Mouse (Mus musculus) midbrain, postnatal 0 days (tissue): Measurements from ENCODE around the gene Spata5. TPM values are rescaled to one million over a fixed set of nuclear protein-coding genes. Genes with fewer than 3 reads are reported as not detected.
A peak's percentile ranks its signal among the peaks of the same experiment; 100 is the strongest.

Experiments used
- ATAC-seq: fragments of 200-750 bp; cut with Nextera tagmentation; 2 replicates; pipeline ENCODE4 v1.8.0; 2017; ENCODE audit warnings: moderate number of reproducible peaks, mild to moderate bottlenecking, moderate TSS enrichment, moderate library complexity; ENCODE audit not compliant: low FRiP score
- DNase-seq: peaks from one replicate; pipeline ENCODE4 v3.0.0-alpha.2; 2015; ENCODE audit warnings: low spot score
- H3K27ac ChIP-seq: fragments of 300-500 bp; sonication (generic); 2 replicates; pipeline ENCODE4 v1.5.1; 2014; ENCODE audit warnings: low read depth, mild to moderate bottlenecking, low read length, mixed read lengths
- H3K27me3 ChIP-seq: fragments of 300-500 bp; sonication (generic); 2 replicates; pipeline ENCODE4 v1.6.1; 2014; ENCODE audit warnings: low read length, control low read depth, mixed read lengths; ENCODE audit not compliant: insufficient read depth
- H3K36me3 ChIP-seq: fragments of 300-500 bp; sonication (generic); 2 replicates; pipeline ENCODE4 v1.6.1; 2014; ENCODE audit warnings: low read length, control low read depth, mixed read lengths; ENCODE audit not compliant: insufficient read depth
- H3K4me1 ChIP-seq: fragments of 300-500 bp; sonication (generic); 2 replicates; pipeline ENCODE4 v1.6.1; 2014; ENCODE audit warnings: mild to moderate bottlenecking, control low read depth, antibody characterized with exemption, low read length, mixed read lengths; ENCODE audit not compliant: insufficient read depth
- H3K4me2 ChIP-seq: fragments of 300-500 bp; sonication (generic); 2 replicates; pipeline ENCODE4 v1.6.1; 2014; ENCODE audit warnings: low read depth, mild to moderate bottlenecking, low read length, mixed read lengths; ENCODE audit not compliant: poor library complexity, severe bottlenecking
- H3K4me3 ChIP-seq: fragments of 300-500 bp; sonication (generic); 2 replicates; pipeline ENCODE4 v1.5.1; 2014; ENCODE audit warnings: low read depth, mild to moderate bottlenecking, low read length, moderate library complexity
- H3K9ac ChIP-seq: fragments of 300-500 bp; sonication (generic); replicated peaks from 2 replicates; pipeline ENCODE4 v1.6.1; 2014; ENCODE audit warnings: mild to moderate bottlenecking, low read length, moderate library complexity, mixed read lengths; ENCODE audit not compliant: poor library complexity, severe bottlenecking
- H3K9me3 ChIP-seq: fragments of 300-500 bp; sonication (generic); 2 replicates; pipeline ENCODE4 v1.6.1; 2016; ENCODE audit warnings: low read length, control low read depth
- CTCF ChIP-seq: IDR thresholded peaks from 2 replicates; pipeline ENCODE4 v1.5.1; 2016; ENCODE audit warnings: antibody characterized with exemption, mild to moderate bottlenecking
- WGBS: fragments of 180-500 bp; shearing (Covaris S2); extraction: QIAGEN DNeasy Blood & Tissue Kit; methylation state at CpG from one replicate; pipeline ENCODE4 v1.1.7; 2014; 5-methylcytosine and 5-hydroxymethylcytosine counted together
- polyA plus RNA-seq: library from polyadenylated mRNA; unstranded; fragments of >200 nt; fragmentation: Nextera tagmentation; extraction: Ambion mirVana; gene quantifications from 2 replicates; pipeline ENCODE4 v1.2.1, GENCODE M21; 2015
- total RNA-seq: library from RNA; depleted of rRNA; stranded (reverse); fragments of >200 nt; gene quantifications from 2 replicates; pipeline ENCODE4 v1.2.3, GENCODE M21; 2014

Gene Spata5
- total and polyA plus RNA-seq, 2 experiments from 2014 or later, result 18.9 to 19.5 TPM

GRCm38 (mm10) chr3:37379930-37380881 lies 39.5 kb upstream of the Spata5 start:
- Histone ChIP-seq H3K4me3 (no peak overlapping the region), H3K9me3 (no peaks in the 10 kb centered on the region), H3K27ac (no peak overlapping the region; the same call in 1 of the 2 replicates), H3K4me1 (no peaks in the 10 kb centered on the region), H3K4me2 (no peak overlapping the region), H3K9ac (no peak overlapping the region), H3K36me3 (no peaks in the 10 kb centered on the region), H3K27me3 (no peaks in the 10 kb centered on the region)
- WGBS, result 53% methylated on average over 18 of the region's 18 CpGs
- DNase-seq, result peak; percentile 39
- no peak for TF ChIP-seq CTCF
- no peak for ATAC-seq

DNA sequence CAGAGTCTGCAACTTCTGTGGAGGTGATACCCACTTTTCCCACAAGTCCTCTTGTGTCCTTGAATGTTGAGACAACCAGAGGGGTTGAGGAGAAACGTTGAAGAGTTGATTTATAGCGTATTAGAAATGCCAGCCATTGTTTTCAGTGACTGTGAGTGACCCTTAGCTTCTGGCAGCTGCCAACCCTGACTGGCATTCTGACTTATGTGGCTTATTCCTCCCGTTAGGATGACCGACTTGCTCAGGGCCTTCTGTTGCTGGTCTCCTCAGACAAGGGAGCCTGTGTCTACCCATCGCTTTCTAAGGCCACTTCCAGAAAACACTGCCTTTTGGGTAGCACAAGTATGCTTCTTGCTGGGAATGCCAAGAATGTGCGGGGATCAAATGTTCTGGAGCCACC lies 38.2 kb upstream of the Spata5 start:
- H3K4me2 ChIP-seq, result no peak overlapping the region
- no peak overlapping the region for H3K9ac ChIP-seq
- no peaks in the 10 kb centered on the region for H3K27me3 ChIP-seq
- no peaks in the 10 kb centered on the region for H3K4me1 ChIP-seq
- 75% methylated on average over 6 of the region's 6 CpGs for WGBS
- TF ChIP-seq CTCF, result no peak
- no peak overlapping the region for H3K4me3 ChIP-seq
- H3K36me3 ChIP-seq, result no peaks in the 10 kb centered on the region
- H3K9me3 ChIP-seq, result no peaks in the 10 kb centered on the region
- no peak for DNase-seq
- no peak overlapping the region for H3K27ac ChIP-seq
- no peak for ATAC-seq

- TF ChIP-seq CTCF, result no peak
- WGBS, result 90% methylated on average over 6 of the region's 6 CpGs
These were observed 36.5 kb upstream of the Spata5 start for GRCm38 (mm10) chr3:37383096-37383765.

GRCm38 (mm10) chr3:37387310-37387709 lies 32.4 kb upstream of the Spata5 start:
- no peaks in the 10 kb centered on the region for H3K36me3 ChIP-seq
- H3K9ac ChIP-seq, result no peak overlapping the region
- no peaks in the 10 kb centered on the region for H3K27me3 ChIP-seq
- 87% methylated on average over 6 of the region's 6 CpGs for WGBS
- no peak for TF ChIP-seq CTCF
- ATAC-seq (no peak), DNase-seq (no peak)
- H3K27ac ChIP-seq, result no peak overlapping the region
- H3K4me1 ChIP-seq, result no peaks in the 10 kb centered on the region
- no peak overlapping the region for H3K4me3 ChIP-seq
- no peaks in the 10 kb centered on the region for H3K9me3 ChIP-seq
- no peak overlapping the region for H3K4me2 ChIP-seq

More at GRCm38 (mm10) chr3:37383096-37383765, 36.5 kb upstream of the Spata5 start:
- DNase-seq (no peak), ATAC-seq (no peak)
- Histone ChIP-seq H3K27ac (no peak overlapping the region), H3K9ac (no peak overlapping the region), H3K27me3 (no peaks in the 10 kb centered on the region), H3K4me3 (no peak overlapping the region), H3K9me3 (no peaks in the 10 kb centered on the region), H3K36me3 (no peaks in the 10 kb centered on the region), H3K4me1 (no peaks in the 10 kb centered on the region), H3K4me2 (no peak overlapping the region)

DNA sequence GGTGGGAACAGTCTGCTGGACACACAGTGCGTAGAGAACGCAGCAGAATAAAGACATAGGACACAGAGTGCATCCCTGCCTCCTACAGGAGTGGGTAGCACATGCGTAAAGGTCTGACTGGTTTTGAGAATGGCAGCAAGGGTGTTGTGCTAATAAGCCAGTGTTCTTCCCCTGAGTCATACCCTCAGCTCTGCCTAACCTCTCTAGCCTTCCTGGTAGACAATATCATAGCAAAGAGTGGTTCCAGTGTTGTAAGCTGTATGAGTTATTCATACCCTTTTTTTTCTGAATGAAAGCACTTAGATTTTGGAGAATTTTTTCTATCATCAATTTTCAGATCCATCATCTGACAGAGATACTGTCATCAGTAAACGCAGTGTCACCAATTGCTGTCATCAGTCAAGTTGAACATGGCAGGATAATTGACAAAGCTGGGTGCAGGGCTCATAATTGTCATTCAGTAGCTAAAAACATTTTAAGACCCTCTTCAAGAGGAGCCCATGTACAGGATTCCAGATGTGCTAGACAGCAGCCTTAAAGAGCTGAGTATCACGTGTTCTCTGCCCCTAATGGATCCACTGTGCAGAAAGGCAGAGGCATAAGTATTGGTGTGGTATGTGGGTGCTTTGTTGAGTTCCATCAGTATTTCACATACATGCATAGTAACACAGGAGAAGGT lies 22.6 kb upstream of the Spata5 start:
- Histone ChIP-seq H3K36me3 (no peaks in the 10 kb centered on the region), H3K4me3 (no peak overlapping the region), H3K27ac (no peak overlapping the region), H3K4me2 (no peak overlapping the region), H3K27me3 (no peaks in the 10 kb centered on the region), H3K9ac (no peak overlapping the region), H3K4me1 (no peaks in the 10 kb centered on the region), H3K9me3 (no peaks in the 10 kb centered on the region)
- TF ChIP-seq CTCF, result no peak
- ATAC-seq (no peak), DNase-seq (no peak)
- WGBS, result 88% methylated on average over 5 of the region's 5 CpGs
